Mouse (Mus musculus): ENCODE measurements at regions not wholly inside any gene's neighbourhood (a gene's known extent, or its start where the extent isn't known, plus 50 kb on each side); places are given as distances from the start of the nearest gene placed in this dataset.
"Not testable (repeated sequence)": the region's sequence is repeated elsewhere in the genome, so short reads cannot be mapped to it uniquely, and the experiment has no call there.

DNA sequence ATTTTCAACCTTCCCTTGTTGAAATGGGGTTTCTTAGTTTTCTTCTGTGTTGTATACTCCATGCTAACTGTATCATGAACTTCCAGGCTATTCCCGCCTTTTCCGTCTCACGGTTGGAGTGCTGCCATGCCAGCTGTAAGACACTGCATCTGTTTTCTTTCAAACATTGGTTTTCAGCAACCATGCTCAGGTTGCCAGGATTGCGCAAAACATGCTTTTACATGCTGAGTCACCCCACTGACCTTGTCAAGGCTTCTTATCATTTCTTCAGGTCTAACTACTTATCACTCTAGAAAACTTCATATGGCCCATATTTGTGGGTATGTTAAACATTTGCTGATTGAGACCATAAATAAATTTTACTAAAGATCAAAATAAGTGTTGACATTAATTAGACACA lies 551.2 kb downstream of the Tlr4 start:
- intact Hi-C loops (cut with DNase I): no loop called here
- no peak for DNase-seq (ENCODE audit: low spot score in 2 of 2)

DNA sequence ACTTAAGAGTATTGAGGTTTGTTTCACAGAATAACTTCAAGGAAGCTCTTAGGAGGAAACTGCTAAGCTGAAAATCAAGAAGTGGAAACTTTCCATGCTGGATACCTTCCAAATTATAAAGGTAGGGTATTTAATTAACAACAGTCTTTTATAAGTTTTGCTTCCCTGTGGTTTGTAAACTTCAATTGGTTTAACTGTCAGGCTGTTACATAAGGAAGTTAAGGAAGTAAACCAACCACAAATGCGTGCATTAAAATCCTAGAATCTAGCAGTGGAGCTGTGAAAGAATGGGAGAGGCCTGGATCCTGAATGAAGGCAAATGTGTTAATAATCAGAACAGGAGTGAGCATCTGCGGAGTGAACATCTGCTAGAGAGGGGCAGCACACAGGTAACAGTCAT lies 560.5 kb downstream of the Tlr4 start:
- DNase-seq (ENCODE audit: low spot score in 2 of 2): no peak
- intact Hi-C loops (cut with DNase I): no loop called here

DNA sequence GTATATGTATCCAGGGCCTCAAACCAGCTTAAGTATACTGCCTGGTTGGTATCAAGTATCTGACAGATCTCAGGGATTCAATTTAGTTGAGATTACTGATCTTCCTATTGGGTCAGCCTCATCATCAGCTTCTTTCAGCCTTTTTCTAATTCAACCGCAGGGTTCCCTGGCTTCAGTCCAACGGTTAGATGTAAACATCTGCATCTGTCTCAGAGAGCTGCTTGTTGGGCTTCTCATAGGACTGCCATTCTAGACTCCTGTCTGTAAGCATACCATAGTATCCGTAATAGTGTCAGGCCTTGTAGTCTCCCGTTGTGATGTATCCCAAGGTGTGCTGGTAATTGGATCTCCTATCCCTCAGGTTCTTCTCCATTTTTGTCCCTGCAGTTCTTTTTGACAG lies 575.6 kb downstream of the Tlr4 start:
- intact Hi-C loops (cut with DNase I): no loop called here
- no peak for DNase-seq (ENCODE audit: low spot score in 2 of 2)

GRCm38 (mm10) chr4:67424064-67424463 lies 596.7 kb downstream of the Tlr4 start:
- no peak for DNase-seq (ENCODE audit: low spot score in 2 of 2)
- intact Hi-C loops (cut with DNase I): no loop called here

DNA sequence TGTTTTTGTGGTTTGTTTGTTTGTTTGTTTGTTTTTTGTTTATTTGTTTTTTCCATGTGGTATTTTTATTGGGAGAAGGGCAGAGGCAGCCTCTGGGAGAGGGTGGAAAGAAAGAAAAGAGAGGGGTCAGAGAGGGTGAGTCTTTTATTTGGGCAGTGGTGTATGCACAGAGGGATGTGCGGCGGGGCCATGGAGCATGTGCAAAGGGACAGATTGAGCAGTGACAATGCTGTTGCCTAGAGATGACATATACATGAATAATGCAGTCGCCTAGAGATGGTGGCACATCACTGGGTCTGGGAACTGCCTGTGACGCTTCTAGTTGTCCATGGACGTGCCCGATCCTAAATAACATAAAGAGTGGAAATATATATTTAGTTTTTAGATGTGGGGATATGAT lies 598.3 kb downstream of the Tlr4 start:
- intact Hi-C loops (cut with DNase I): no loop called here
- DNase-seq (ENCODE audit: low spot score in 2 of 2): no peak

GRCm38 (mm10) chr4:67447835-67448234 lies 620.5 kb downstream of the Tlr4 start:
- intact Hi-C loops (cut with DNase I): no loop called here
- no peak for DNase-seq (ENCODE audit: low spot score in 2 of 2)

DNA sequence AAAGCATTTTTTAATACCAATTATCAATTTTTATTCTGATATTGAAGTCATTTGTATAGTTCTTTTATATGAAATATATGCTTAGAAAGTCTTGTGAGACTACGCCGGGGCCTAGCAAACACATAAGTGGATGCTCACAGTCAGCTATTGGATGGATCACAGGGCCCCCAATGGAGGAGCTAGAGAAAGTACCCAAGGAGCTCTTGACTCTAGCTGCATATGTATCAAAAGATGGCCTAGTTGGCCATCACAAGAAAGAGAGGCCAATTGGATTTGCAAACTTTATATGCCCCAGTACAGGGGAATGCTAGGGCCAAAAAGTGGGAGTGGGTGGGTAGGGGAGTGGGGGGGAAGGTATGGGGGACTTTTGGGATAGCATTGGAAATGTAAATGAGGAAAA lies 632.5 kb downstream of the Tlr4 start:
- intact Hi-C loops (cut with DNase I); DNase-seq (ENCODE audit: low spot score in 2 of 2): not testable (repeated sequence)

DNA sequence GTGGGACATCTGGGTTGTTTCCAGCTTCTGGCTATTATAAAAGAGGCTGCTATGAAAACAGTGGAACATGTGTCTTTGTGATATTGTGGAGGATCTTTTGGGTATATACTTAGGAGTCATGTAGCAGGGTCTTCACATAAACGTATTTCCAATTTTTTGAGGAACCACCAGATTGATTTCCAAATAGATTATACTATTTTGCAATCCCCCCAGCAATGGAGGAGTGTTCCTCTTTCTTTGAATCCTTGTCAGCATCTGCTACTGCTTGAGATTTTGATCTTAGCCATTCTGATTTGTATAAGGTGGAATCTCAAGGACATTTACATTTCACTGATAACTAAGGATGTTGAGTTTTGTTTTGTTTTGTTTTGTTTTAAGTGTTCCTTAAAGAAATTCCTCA lies 645.6 kb downstream of the Tlr4 start:
- intact Hi-C loops (cut with DNase I): no loop called here
- no peak for DNase-seq (ENCODE audit: low spot score in 2 of 2)

DNA sequence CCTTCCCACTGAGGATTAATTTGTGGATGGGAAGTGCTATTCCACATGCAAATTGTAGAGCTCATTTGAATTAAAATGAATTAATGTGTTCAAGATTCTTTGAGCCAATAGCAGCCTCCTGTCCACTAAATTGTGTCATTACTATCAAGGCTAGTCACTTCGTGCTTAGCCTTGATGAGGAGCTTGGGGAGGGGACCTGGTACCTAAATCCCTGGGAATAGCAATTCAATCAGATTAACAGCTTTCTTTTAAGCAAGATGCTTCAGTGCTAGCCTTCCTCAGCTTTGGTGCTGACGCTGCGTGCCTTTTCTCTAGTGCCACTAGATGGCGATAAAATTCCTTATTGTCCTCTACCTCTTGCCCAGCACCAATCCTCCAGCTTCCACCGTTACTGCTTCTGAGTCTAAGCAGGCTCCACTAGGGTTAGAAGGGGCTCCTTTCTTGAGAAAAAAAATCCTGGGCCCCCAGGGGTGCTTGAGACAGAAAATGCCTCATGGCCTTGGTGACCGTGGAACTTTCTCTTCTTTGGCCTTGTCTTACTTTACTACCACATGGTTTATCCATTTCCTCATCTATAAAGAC lies 650.0 kb downstream of the Tlr4 start:
- intact Hi-C loops (cut with DNase I): no loop called here
- peak; percentile 41 to 65 for DNase-seq (ENCODE audit: low spot score in 2 of 2)

DNA sequence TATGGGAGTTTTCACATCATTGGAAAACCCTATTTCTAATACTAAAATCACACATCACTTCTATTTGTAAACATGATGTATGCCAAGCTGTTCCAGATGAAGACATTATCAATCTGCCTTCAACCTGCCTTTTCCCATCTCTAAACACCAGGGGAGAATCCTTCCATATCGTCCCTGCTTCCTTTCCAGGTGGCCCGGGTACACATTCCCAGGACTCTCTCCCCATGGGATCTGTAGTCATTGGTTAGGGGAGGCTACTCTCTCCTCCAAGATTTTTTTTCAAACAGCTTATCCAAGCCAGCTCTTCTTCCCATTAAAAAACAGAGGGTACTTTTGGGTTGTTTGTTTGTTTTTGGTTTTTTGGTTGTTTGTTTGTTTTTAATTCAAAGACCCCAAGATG lies 650.7 kb downstream of the Tlr4 start:
- DNase-seq (ENCODE audit: low spot score in 2 of 2): no peak
- intact Hi-C loops (cut with DNase I): no loop called here

DNA sequence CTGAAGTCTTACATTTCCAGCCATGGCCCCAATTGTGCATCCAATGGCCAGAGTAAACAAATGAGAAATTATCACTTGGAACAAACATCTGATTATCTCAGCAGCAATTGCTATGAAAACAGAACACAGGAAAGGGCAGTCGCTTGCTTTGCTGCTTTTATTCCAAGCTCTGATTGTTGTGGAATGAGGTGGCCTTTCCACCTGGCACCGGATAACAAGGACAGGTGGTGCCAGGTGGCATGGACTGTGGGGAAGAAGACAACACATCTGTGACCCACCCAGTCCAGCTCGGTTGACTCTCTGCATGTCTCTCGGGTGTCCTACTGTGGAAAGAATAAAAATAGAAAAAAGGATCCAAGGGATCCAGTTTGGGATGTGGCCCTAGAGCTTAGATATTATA lies 694.9 kb downstream of the Tlr4 start:
- no peak for DNase-seq (ENCODE audit: low spot score in 2 of 2)
- intact Hi-C loops (cut with DNase I): no loop called here

DNA sequence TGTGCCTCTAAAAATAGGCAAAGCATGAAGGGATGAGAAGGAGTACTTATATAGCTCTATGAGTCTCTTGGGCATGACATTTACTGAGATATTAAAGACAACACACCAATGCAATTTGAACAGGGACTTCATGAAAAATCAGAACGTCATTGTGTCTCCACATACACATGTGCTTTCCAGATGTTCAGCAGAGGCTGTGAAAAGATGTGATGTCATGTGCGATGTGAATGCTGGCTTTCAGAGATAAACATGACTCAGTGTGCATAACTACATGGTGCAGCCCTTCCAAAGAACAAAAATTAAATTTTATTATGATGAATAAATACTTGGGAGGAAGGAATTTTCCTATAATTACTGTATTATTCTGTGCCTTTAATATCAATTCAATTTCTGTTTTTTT lies 695.8 kb downstream of the Tlr4 start:
- no peak for DNase-seq (ENCODE audit: low spot score in 2 of 2)
- intact Hi-C loops (cut with DNase I): no loop called here

DNA sequence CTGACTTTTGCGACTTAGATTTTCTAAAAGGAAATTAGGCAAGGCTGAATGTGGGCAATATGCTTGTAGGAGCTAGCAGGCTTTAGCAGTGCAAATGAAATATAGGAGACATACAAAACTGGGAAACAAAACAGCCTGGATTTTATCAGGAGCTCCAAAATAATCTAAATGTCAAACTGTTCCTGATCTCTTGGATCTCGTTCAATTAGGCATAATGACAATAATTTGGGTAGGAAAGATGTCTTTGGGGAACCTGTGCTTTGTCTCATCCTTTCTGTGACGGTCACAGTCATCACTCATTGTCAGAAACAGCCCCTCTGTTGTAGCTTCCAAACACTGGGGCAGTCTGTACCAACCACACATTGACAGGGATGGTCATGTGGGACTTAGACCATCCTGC lies 702.2 kb downstream of the Tlr4 start:
- no peak for DNase-seq (ENCODE audit: low spot score in 2 of 2)
- intact Hi-C loops (cut with DNase I): no loop called here

GRCm38 (mm10) chr4:67539466-67539865 lies 712.1 kb downstream of the Tlr4 start:
- intact Hi-C loops (cut with DNase I): no loop called here
- no peak for DNase-seq (ENCODE audit: low spot score in 2 of 2)

DNA sequence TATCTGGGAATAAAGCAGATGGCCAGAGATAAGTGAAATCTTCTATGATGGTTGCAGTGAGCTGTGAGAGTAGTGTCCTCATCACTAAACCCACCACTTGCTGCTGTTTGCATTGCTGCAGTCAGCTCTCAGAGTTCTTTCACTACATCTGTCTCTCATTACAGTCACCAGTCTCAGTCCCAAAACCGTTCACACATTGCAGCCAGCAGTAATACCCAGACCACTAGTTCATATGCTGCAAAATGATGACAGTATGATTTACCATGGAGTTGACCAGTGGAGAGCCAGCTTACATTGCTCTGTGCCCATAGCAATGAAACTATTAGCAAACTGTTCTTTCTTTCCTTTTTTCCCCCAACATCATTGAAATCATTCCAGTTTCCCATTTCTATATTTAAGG lies 718.6 kb downstream of the Tlr4 start:
- DNase-seq (ENCODE audit: low spot score in 2 of 2): no peak
- intact Hi-C loops (cut with DNase I): loop anchor here (5.0 kb wide), 1 partner anchor 51 kb away; no protein-coding TSS in a partner anchor

DNA sequence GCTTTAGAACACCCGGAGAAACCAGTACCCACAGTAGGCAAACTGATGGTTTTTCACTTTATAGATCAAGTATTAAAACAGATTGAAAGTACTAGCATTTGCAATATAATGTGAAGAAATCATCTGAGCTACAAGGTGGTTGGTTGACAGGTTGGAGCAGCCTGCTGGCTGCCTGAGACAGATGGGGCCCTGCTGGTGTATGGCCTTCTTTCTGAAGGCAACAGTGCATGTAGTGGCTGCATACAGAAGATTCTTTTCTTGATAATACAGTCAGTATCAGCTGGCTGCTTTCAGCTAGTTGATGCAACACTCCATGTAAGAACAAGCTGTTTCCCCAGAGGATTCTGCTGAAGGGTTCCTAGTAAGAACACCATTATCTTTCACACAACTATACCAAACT lies 720.6 kb downstream of the Tlr4 start:
- intact Hi-C loops (cut with DNase I): loop anchor here (5.0 kb wide), 1 partner anchor 49 kb away; no protein-coding TSS in a partner anchor
- peak in 1 of 2 experiments; percentile 2 for DNase-seq (ENCODE audit: low spot score in 2 of 2)

- DNase-seq (ENCODE audit: low spot score in 2 of 2): no peak
- intact Hi-C loops (cut with DNase I): loop anchor here (10.0 kb wide), 1 partner anchor 1851 kb away; no protein-coding TSS in a partner anchor
These were observed 726.1 kb downstream of the Tlr4 start for GRCm38 (mm10) chr4:67553511-67553910.

DNA sequence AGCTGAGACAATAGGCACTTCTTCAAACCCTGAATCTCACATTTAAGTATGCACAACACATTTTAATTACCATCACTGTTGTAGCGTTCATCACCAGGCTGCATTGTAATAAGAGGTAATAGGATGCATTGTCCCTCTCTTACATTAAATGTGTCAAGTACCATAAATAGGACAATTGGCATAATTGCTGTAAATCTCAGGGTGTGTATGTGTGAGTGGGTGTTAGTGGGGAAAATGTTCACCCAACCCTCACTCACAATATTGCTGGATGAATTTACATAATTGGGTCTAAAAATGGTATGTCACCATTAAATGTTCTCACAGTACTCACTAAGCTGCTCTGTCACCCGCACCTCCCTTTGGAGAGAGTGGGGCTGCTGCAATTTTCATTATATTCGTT lies 747.4 kb downstream of the Tlr4 start:
- peak in 1 of 2 experiments; percentile 3 for DNase-seq (ENCODE audit: low spot score in 2 of 2)
- intact Hi-C loops (cut with DNase I): no loop called here

GRCm38 (mm10) chr4:67589501-67589900 lies 762.1 kb downstream of the Tlr4 start:
- intact Hi-C loops (cut with DNase I): no loop called here
- no peak for DNase-seq (ENCODE audit: low spot score in 2 of 2)

- intact Hi-C loops (cut with DNase I): no loop called here
These were observed 762.8 kb downstream of the Tlr4 start for GRCm38 (mm10) chr4:67589976-67590727.

DNA sequence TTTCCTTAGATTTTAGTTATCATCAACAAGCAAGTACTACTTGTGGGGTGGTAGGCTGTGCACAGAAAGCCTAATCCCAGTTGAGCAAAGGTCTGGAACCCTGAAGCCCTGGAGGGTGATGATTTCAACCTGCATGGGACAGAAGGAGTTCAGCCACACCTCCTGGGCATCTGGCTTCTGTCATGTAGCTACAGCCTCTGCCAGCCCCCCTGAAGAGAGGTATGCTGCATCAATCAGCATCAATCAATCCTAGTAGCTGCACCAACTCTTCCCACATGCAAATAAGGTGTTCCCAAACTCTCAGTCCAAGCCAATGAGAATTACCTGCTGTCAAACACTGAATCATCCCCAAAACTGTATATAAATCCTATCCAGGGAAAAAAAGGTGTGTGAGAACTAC lies 779.8 kb downstream of the Tlr4 start:
- intact Hi-C loops (cut with DNase I): no loop called here

More at GRCm38 (mm10) chr4:67589976-67590727, 762.8 kb downstream of the Tlr4 start:
- DNase-seq (ENCODE audit: low spot score in 2 of 2): no peak

More for the DNA sequence above, 779.8 kb downstream of the Tlr4 start:
- DNase-seq (ENCODE audit: low spot score in 2 of 2): no peak
